Mouse (Mus musculus) small intestine, adult 2 months (tissue): ENCODE results near the gene Orai2.

ENCODE experiments used
- CTCF ChIP-seq: fragments of 200-500 bp; IDR thresholded peaks from 2 replicates; pipeline ENCODE4 v1.5.1; 2012; ENCODE audit warnings: low read depth, mild to moderate bottlenecking, control low read depth, inconsistent platforms, low read length, moderate library complexity, mixed read lengths; ENCODE audit not compliant: insufficient replicate concordance, insufficient read length; ENCODE audit errors: extremely low read depth
- POLR2A ChIP-seq: fragments of 200-500 bp; IDR thresholded peaks from 2 replicates; pipeline ENCODE4 v1.6.1; 2012; ENCODE audit warnings: low read depth, mild to moderate bottlenecking, control low read depth, inconsistent platforms, low read length, moderate library complexity

GRCm38 (mm10) chr5:136165246-136165645 lies 5.3 kb downstream of the Orai2 start:
- TF ChIP-seq POLR2A: no peak
- no peak for TF ChIP-seq CTCF
